Mouse (Mus musculus): Measurements from ENCODE around the gene Slc38a4. TPM values are rescaled to one million over a fixed set of nuclear protein-coding genes. Genes with fewer than 3 reads are reported as not detected.

The Slc38a4 gene
- total RNA-seq, 4 experiments from 2014 or later: 0.49 to 1.0 (median 0.77) TPM

- no peak for DNase-seq (ENCODE audit: low spot score in 2 of 2)
Measured at GRCm38 (mm10) chr15:96972706-96973274, 83.0 kb downstream of the Slc38a4 start.

- DNase-seq (ENCODE audit: low spot score in 2 of 2): no peak
Measured at GRCm38 (mm10) chr15:96971906-96972305, 83.8 kb downstream of the Slc38a4 start.

GRCm38 (mm10) chr15:96969792-96970191, 86.0 kb downstream of the Slc38a4 start:
- DNase-seq (ENCODE audit: low spot score in 2 of 2): no peak

- DNase-seq (ENCODE audit: low spot score in 2 of 2): no peak
Measured at GRCm38 (mm10) chr15:96968741-96969140, 87.0 kb downstream of the Slc38a4 start.

GRCm38 (mm10) chr15:96966326-96966725, 89.4 kb downstream of the Slc38a4 start:
- no peak for DNase-seq (ENCODE audit: low spot score in 2 of 2)

- no peak for DNase-seq (ENCODE audit: low spot score in 2 of 2)
Measured at GRCm38 (mm10) chr15:96963735-96964134, 92.0 kb downstream of the Slc38a4 start.

- DNase-seq (ENCODE audit: low spot score in 2 of 2): no peak
Measured at GRCm38 (mm10) chr15:96963318-96963717, 92.4 kb downstream of the Slc38a4 start.

GRCm38 (mm10) chr15:96960343-96960742, 95.4 kb downstream of the Slc38a4 start:
- DNase-seq (ENCODE audit: low spot score in 2 of 2): no peak

- DNase-seq (ENCODE audit: low spot score in 2 of 2): no peak
Measured at GRCm38 (mm10) chr15:96959247-96959646, 96.5 kb downstream of the Slc38a4 start.

- DNase-seq (ENCODE audit: low spot score in 2 of 2): no peak
Measured at GRCm38 (mm10) chr15:96956699-96957098, 99.1 kb downstream of the Slc38a4 start.

GRCm38 (mm10) chr15:96954389-96954788, 101.4 kb downstream of the Slc38a4 start:
- DNase-seq (ENCODE audit: low spot score in 2 of 2): no peak

- no peak for DNase-seq (ENCODE audit: low spot score in 2 of 2)
Measured at GRCm38 (mm10) chr15:96953938-96954238, 101.9 kb downstream of the Slc38a4 start.

- peak; percentile 14 to 60 for DNase-seq (ENCODE audit: low spot score in 2 of 2)
Measured at GRCm38 (mm10) chr15:96953112-96953937, 102.4 kb downstream of the Slc38a4 start.

GRCm38 (mm10) chr15:96952488-96952887, 103.3 kb downstream of the Slc38a4 start:
- DNase-seq (ENCODE audit: low spot score in 2 of 2): no peak

- DNase-seq (ENCODE audit: low spot score in 2 of 2): no peak
Measured at GRCm38 (mm10) chr15:96951783-96952182, 104.0 kb downstream of the Slc38a4 start.

- DNase-seq (ENCODE audit: low spot score in 2 of 2): no peak
Measured at GRCm38 (mm10) chr15:96948471-96948870, 107.3 kb downstream of the Slc38a4 start.

Other genes with a start within 250 kb of the Slc38a4 start
- gene Pced1b, start 191.2 kb upstream of the Slc38a4 start, total RNA-seq (2022): 10 to 100 TPM in 3 of 4 experiments, 1 to 10 TPM in 1; 7.2 to 11.4 (median 10.5) TPM
- 10 to 100 TPM; 18.3 to 26.9 (median 20.8) TPM for gene Amigo2, start 191.3 kb upstream of the Slc38a4 start, total RNA-seq (2022)